Mouse (Mus musculus): Measurements from ENCODE around the gene Srsf10.

- TF ChIP-seq CTCF (IDR thresholded peaks at IDR 0.05; ENCODE audit: extremely low read depth, insufficient read depth, insufficient read length, insufficient replicate concordance) = no peak
- no peak for TF ChIP-seq POLR2A (IDR thresholded peaks at IDR 0.05; ENCODE audit: low read depth, low read length)
These were observed 20.0 kb downstream of the Srsf10 start for GRCm38 (mm10) chr4:135875546-135875945.
